In the genomic region with DNA sequence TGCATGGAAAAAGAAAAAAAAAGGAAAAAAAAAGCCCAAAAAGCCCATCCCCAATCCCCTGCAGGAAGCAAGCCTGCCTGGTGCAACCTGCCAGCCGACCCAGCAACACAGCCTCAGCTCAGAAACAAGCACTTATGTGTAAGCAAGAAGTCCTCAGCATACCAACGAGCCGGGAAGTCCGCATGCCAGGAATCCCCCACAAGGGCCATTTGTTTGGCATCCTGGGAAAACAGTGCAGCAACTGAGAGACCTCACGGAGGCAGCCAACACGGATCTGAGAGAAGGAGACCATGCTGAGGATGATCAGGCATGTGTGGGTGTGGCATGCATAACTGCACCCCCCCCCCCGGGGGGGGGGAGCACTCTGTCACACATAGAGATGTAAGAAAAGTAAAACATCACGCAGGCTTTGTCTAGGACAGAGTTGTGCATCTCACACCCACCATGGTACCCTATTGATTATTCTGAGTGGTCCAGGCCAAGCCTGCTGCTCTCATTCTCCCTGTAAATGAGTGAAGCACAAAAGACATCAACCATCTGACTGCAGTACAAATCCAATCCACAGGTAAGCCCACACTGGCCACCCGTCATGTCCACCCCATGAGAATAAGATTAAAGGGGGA, we compare ENCODE assay signal across 10 mouse cellular contexts. TPM values are rescaled to one million over a fixed set of nuclear protein-coding genes. Genes with fewer than 3 reads are reported as not detected.
A peak's percentile ranks its signal among the peaks of the same experiment; 100 is the strongest.
DNase-seq lines count a peak whose midpoint lies in the region; ATAC-seq and TF ChIP-seq lines count a peak whose summit lies in the region.
"Had no signal": no experiment of that assay in that cellular context is flagged by ENCODE, and none has a peak within 500 bp of the region (broad histone marks: within the 10 kb centered on the region; RNA-seq: fewer than 3 reads in every experiment).

No protein-coding gene starts in this region.

- no peak overlapping the region for H3K9ac ChIP-seq in embryonic facial prominence, embryonic 14.5 days (ENCODE audit: low read depth, low read length)
- no peak overlapping the region for H3K9ac ChIP-seq in lung, embryonic 15.5 days
- H3K9ac ChIP-seq in heart, adult 2 months (ENCODE audit: low read depth, low read length) = no peak overlapping the region
- H3K9ac ChIP-seq: heart, embryonic 13.5 days had no signal

- H3K27me3 ChIP-seq in embryonic facial prominence, embryonic 14.5 days (replicated peaks; ENCODE audit: control insufficient read depth, insufficient read depth, low read length) = no peaks in the 10 kb centered on the region
- H3K27me3 ChIP-seq in embryonic facial prominence, embryonic 10.5 days (replicated peaks; ENCODE audit: low read depth, poor library complexity, severe bottlenecking) = no peaks in the 10 kb centered on the region
- H3K27me3 ChIP-seq in lung, embryonic 15.5 days = no peaks in the 10 kb centered on the region
- H3K27me3 ChIP-seq in heart, adult 2 months (ENCODE audit: control insufficient read depth, insufficient read depth, low read length) = no peaks in the 10 kb centered on the region; the same call in 1 of the 2 replicates

- WGBS in embryonic facial prominence, embryonic 14.5 days = 34% methylated on average over 9 of the region's 9 CpGs
- 43% methylated on average over 9 of the region's 9 CpGs for WGBS in embryonic facial prominence, embryonic 10.5 days
- 25% methylated on average over 9 of the region's 9 CpGs for WGBS in lung, embryonic 15.5 days
- WGBS in heart, adult 2 months = 40% methylated on average over 9 of the region's 9 CpGs

- no peaks in the 10 kb centered on the region for H3K9me3 ChIP-seq in embryonic facial prominence, embryonic 14.5 days (ENCODE audit: control insufficient read depth, low read length)
- H3K9me3 ChIP-seq in embryonic facial prominence, embryonic 10.5 days = no peaks in the 10 kb centered on the region
- no peaks in the 10 kb centered on the region for H3K9me3 ChIP-seq in lung, embryonic 15.5 days
- H3K9me3 ChIP-seq: heart, embryonic 13.5 days had no signal

- H3K4me2 ChIP-seq in embryonic facial prominence, embryonic 14.5 days (ENCODE audit: low read depth, low read length) = no peak overlapping the region
- H3K4me2 ChIP-seq in lung, embryonic 15.5 days = no peak overlapping the region
- H3K4me2 ChIP-seq: heart, embryonic 13.5 days had no signal

- TF ChIP-seq POLR2A in heart, adult 2 months (IDR thresholded peaks at IDR 0.05; ENCODE audit: insufficient read depth, low read depth, low read length) = no peak

- H3K79me2 ChIP-seq in heart, adult 2 months (replicated peaks; ENCODE audit: control insufficient read depth, insufficient read depth, low read length) = no peaks in the 10 kb centered on the region

- intact Hi-C loops in heart, adult 2 months (cut with DNase I) = no loop called here

- H3K36me3 ChIP-seq in embryonic facial prominence, embryonic 14.5 days (ENCODE audit: control insufficient read depth, insufficient read depth, low read length) = no peaks in the 10 kb centered on the region
- H3K36me3 ChIP-seq in embryonic facial prominence, embryonic 10.5 days (replicated peaks) = no peaks in the 10 kb centered on the region
- no peaks in the 10 kb centered on the region for H3K36me3 ChIP-seq in lung, embryonic 15.5 days
- no peaks in the 10 kb centered on the region for H3K36me3 ChIP-seq in heart, adult 2 months (ENCODE audit: control insufficient read depth, insufficient read depth, low read length)
- H3K36me3 ChIP-seq: heart, embryonic 13.5 days had no signal

- peaks cover 4% of the 10 kb centered on the region; the same call in 1 of the 2 replicates for H3K4me1 ChIP-seq in embryonic facial prominence, embryonic 14.5 days (ENCODE audit: control insufficient read depth, insufficient read depth, low read length)
- peaks cover 5% of the 10 kb centered on the region for H3K4me1 ChIP-seq in embryonic facial prominence, embryonic 10.5 days
- peaks cover 19% of the 10 kb centered on the region for H3K4me1 ChIP-seq in lung, embryonic 15.5 days
- no peaks in the 10 kb centered on the region for H3K4me1 ChIP-seq in heart, adult 2 months (ENCODE audit: control insufficient read depth, insufficient read depth, low read length)

- no peak for TF ChIP-seq EP300 in heart, adult 2 months (IDR thresholded peaks at IDR 0.05; ENCODE audit: insufficient read depth, low read depth, low read length)

- DNase-seq in embryonic facial prominence, embryonic 14.5 days (ENCODE audit: low spot score) = peak; percentile 56
- DNase-seq in embryonic facial prominence, embryonic 10.5 days (ENCODE audit: low spot score) = no peak
- DNase-seq in layer of hippocampus, adult 2 months (ENCODE audit: low spot score in 2 of 2) = peak; percentile 41 to 70
- DNase-seq in right cerebral cortex, postnatal 14 days = peak; percentile 31
- DNase-seq in heart, adult 8-10 months (ENCODE audit: low spot score) = no peak
- no peak for DNase-seq in heart, adult 2 months

- H3K4me3 ChIP-seq in embryonic facial prominence, embryonic 14.5 days (ENCODE audit: low read depth, low read length) = no peak overlapping the region
- H3K4me3 ChIP-seq in embryonic facial prominence, embryonic 10.5 days = no peak overlapping the region
- no peak overlapping the region for H3K4me3 ChIP-seq in layer of hippocampus, adult 2 months
- no peak overlapping the region for H3K4me3 ChIP-seq in lung, embryonic 15.5 days
- no peak overlapping the region for H3K4me3 ChIP-seq in heart, adult 2 months
- H3K4me3 ChIP-seq: heart, embryonic 13.5 days had no signal

- H3K27ac ChIP-seq in embryonic facial prominence, embryonic 14.5 days (replicated peaks; ENCODE audit: low read depth, low read length) = no peak overlapping the region
- H3K27ac ChIP-seq in embryonic facial prominence, embryonic 10.5 days (replicated peaks) = no peak overlapping the region
- peak overlapping the region; percentile 83 for H3K27ac ChIP-seq in layer of hippocampus, adult 2 months
- H3K27ac ChIP-seq in lung, embryonic 15.5 days = no peak overlapping the region
- H3K27ac ChIP-seq in heart, adult 2 months = no peak overlapping the region
- H3K27ac ChIP-seq: heart, embryonic 13.5 days had no signal

- TF ChIP-seq CTCF in layer of hippocampus, adult 2 months (conservative IDR thresholded peaks at IDR 0.05) = no peak
- no peak for TF ChIP-seq CTCF in heart, adult 2 months (IDR thresholded peaks at IDR 0.05)

- ATAC-seq in embryonic facial prominence, embryonic 14.5 days (ENCODE audit: low read depth) = peak; percentile 70
- ATAC-seq in lung, embryonic 15.5 days (ENCODE audit: borderline replicate concordance, extremely low read depth, low FRiP score, low TSS enrichment) = peak; percentile 45; the same call in 1 of the 2 replicates
- no peak for ATAC-seq in megakaryocyte, adult 5-6 weeks (ENCODE audit: poor library complexity, severe bottlenecking)

RNA-seq across cellular contexts. Expression of a gene that starts 24.4 kb away (rescaled TPM):
- 1.3 and 3.0 TPM in 2 replicates for polyA plus RNA-seq in embryonic facial prominence, embryonic 14.5 days (2014; fragmentation: Nextera tagmentation; extraction: Ambion mirVana)
- 0.33 and 0.72 TPM in 2 replicates for polyA plus RNA-seq in embryonic facial prominence, embryonic 10.5 days (2016; fragmentation: Nextera tagmentation; extraction: Ambion mirVana)
- 10 to 100 TPM; 49.0 to 49.5 TPM for total RNA-seq in layer of hippocampus, adult 2 months (2021)
- 1.5 and 1.6 TPM in 2 replicates for polyA plus RNA-seq in lung, embryonic 15.5 days (2015; fragmentation: Nextera tagmentation; extraction: Ambion mirVana)
- 0.07 TPM in 1 of 2 replicates, not detected in the other for total RNA-seq in megakaryocyte, adult 5-6 weeks (2015)
- not detected in 2 replicates for total RNA-seq in megakaryocyte, adult 5-6 weeks (2017)
- under 1 TPM; 0.03 to 0.12 (median 0.07) TPM for total RNA-seq in heart, adult 8-10 months (2022)
- under 1 TPM; 0.08 to 0.36 TPM for total RNA-seq in heart, adult 2 months (2021)
- polyA plus RNA-seq in heart, adult 2 months (2012; rRNA removed) = 0.02 and 0.09 TPM in 2 replicates
- total RNA-seq: common myeloid progenitor, adult 5-6 weeks had no signal

Comparison
In these comparisons a context has a peak if more than half of its experiments do, and no peak if none do; other contexts are left out.
1. DNase-seq: peak in embryonic facial prominence, embryonic 14.5 days (single experiment), layer of hippocampus, adult 2 months (2 of 2) and right cerebral cortex, postnatal 14 days (single experiment); none in embryonic facial prominence, embryonic 10.5 days (single experiment), heart, adult 8-10 months (single experiment) and heart, adult 2 months (0 of 2).
2. RNA of a gene that starts 24.4 kb away (total RNA-seq): 49.0 to 49.5 TPM in layer of hippocampus, adult 2 months; 0.08 to 0.36 TPM in heart, adult 2 months, 0.03 to 0.12 TPM in heart, adult 8-10 months and 0.07 TPM in megakaryocyte, adult 5-6 weeks; every median in the first group is over 10 times any median in the second.